Mouse (Mus musculus) neural tube, embryonic 13.5 days (tissue): Measurements from ENCODE around the gene Nlrc3. TPM values are rescaled to one million over a fixed set of nuclear protein-coding genes. Genes with fewer than 3 reads are reported as not detected.
"Not testable (repeated sequence)": the region's sequence is repeated elsewhere in the genome, so short reads cannot be mapped to it uniquely, and the experiment has no call there.

Source experiments
- ATAC-seq: fragments of 200-750 bp; cut with Nextera tagmentation; 2 replicates; pipeline ENCODE4 v1.8.0; 2017; ENCODE audit warnings: low read depth, mild to moderate bottlenecking, moderate TSS enrichment, moderate library complexity
- H3K27ac ChIP-seq: fragments of 300-500 bp; sonication (generic); replicated peaks from 2 replicates; pipeline ENCODE4 v1.5.1; 2015; ENCODE audit warnings: moderate library complexity, mild to moderate bottlenecking, inconsistent platforms
- H3K27me3 ChIP-seq: fragments of 300-500 bp; sonication (generic); 2 replicates; pipeline ENCODE4 v1.6.1; 2015; ENCODE audit warnings: mild to moderate bottlenecking, inconsistent platforms
- H3K36me3 ChIP-seq: fragments of 300-500 bp; sonication (generic); 2 replicates; pipeline ENCODE4 v1.6.1; 2015; ENCODE audit warnings: mild to moderate bottlenecking, inconsistent platforms
- H3K4me1 ChIP-seq: fragments of 300-500 bp; sonication (generic); replicated peaks from 2 replicates; pipeline ENCODE4 v1.6.1; 2015; ENCODE audit warnings: inconsistent platforms
- H3K4me2 ChIP-seq: fragments of 300-500 bp; sonication (generic); 2 replicates; pipeline ENCODE4 v1.6.1; 2015; ENCODE audit warnings: inconsistent platforms, mild to moderate bottlenecking, moderate library complexity
- H3K4me3 ChIP-seq: fragments of 300-500 bp; sonication (generic); 2 replicates; pipeline ENCODE4 v1.5.1; 2015; ENCODE audit warnings: mild to moderate bottlenecking, inconsistent platforms
- H3K9ac ChIP-seq: fragments of 300-500 bp; sonication (generic); 2 replicates; pipeline ENCODE4 v1.6.1; 2015; ENCODE audit warnings: moderate library complexity, mild to moderate bottlenecking, inconsistent platforms
- H3K9me3 ChIP-seq: fragments of 300-500 bp; sonication (generic); 2 replicates; pipeline ENCODE4 v1.6.1; 2016; ENCODE audit warnings: inconsistent platforms
- WGBS: fragments of 180-500 bp; shearing (Covaris S2); methylation state at CpG from one replicate; pipeline ENCODE4 v1.1.7; 2015; 5-methylcytosine and 5-hydroxymethylcytosine counted together
- polyA plus RNA-seq: library from polyadenylated mRNA; unstranded; fragments of >200 nt; fragmentation: Nextera tagmentation; extraction: Ambion mirVana; gene quantifications from 2 replicates; pipeline ENCODE4 v1.2.1, GENCODE M21; 2015

The Nlrc3 gene
- polyA plus RNA-seq = 0.95 and 0.98 TPM in 2 replicates

DNA sequence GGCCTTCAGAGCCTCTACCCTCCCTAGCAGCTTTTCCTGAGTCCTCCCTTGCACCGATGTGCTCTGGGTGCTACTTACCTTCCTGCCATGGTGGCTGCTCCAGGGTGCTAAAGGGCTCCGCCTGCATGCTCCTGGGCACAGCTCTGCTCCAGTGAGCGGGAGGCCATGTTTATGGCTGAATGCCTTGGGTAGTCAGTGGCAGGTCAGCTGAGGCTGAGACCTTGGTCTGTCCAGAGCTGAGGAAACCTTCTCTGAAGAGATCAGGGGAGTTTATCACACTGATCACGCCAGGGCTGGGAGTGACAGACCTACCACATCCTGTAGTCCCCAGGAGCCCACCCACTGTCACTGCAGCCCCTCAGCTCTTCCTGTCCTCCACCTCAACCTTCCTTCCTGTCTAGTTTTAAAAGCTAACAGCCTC lies at the start of gene Nlrc3:
Gene Nlrc3 (minus strand): TSS at position 382 of the 421 bp plus-strand sequence.
- H3K9ac ChIP-seq = no peak within 1 kb of the TSS
- H3K9me3 ChIP-seq = no peaks in the 10 kb centered on the region
- H3K4me2 ChIP-seq = no peak within 1 kb of the TSS
- peak; percentile 64; the same call in 1 of the 2 replicates for ATAC-seq
- H3K4me3 ChIP-seq = no peak within 1 kb of the TSS
- 81% methylated on average over 4 of the region's 4 CpGs for WGBS
- no peak within 1 kb of the TSS; the same call in 1 of the 2 replicates for H3K27ac ChIP-seq
- no peaks in the 10 kb centered on the region for H3K4me1 ChIP-seq
- H3K27me3 ChIP-seq = no peaks in the 10 kb centered on the region
- peaks cover 40% of the 10 kb centered on the region for H3K36me3 ChIP-seq

DNA sequence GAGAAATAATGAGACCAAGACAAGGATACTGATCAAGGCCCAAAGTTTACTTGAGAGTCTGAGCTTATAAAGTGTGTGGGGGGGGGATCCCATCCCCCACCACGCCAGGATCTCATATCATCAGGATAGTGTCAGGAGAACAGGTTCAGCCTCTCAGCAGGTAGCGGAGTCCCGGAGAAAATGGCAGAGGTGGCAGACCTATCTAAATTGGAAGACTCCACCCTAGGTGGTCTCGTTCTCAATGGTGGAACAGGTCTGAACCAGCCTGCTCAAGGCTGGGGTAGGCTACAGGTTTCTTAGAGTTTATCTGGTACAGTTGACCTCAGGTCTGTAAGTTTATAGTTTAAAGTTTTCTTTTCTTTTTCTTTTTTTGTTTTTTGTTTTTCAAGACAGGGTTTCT lies 46.3 kb upstream of the Nlrc3 start:
- no peaks in the 10 kb centered on the region for H3K9me3 ChIP-seq

DNA sequence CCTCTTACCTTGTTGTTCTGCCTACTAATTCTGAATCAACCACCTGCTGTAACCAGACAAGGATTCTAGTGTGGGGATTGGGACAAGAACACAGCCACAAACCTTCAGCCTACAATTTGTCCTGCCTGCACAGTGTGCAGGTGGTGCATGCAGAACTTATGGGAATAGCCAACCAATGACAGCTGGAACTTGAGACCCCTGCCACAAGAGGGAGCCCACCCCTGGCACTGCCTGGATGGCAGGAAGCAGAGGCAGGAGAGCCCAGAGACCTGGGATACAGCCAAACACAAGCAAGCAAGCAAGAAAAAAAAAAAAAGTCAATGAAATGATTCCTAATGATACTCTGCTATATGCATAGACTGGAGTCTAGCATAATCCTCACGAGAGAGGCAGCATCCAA lies 44.8 kb upstream of the Nlrc3 start:
- Histone ChIP-seq H3K36me3 (no peaks in the 10 kb centered on the region), H3K27me3 (no peaks in the 10 kb centered on the region), H3K27ac (no peak overlapping the region), H3K9me3 (no peaks in the 10 kb centered on the region), H3K4me1 (no peaks in the 10 kb centered on the region), H3K9ac (no peak overlapping the region), H3K4me2 (no peak overlapping the region), H3K4me3 (no peak overlapping the region)
- no peak for ATAC-seq
- WGBS = 83% methylated on average over 1 of the region's 1 CpGs

More for the DNA sequence above, 46.3 kb upstream of the Nlrc3 start:
- no peaks in the 10 kb centered on the region for H3K27me3 ChIP-seq
- no peaks in the 10 kb centered on the region for H3K4me1 ChIP-seq
- H3K4me2 ChIP-seq = no peak overlapping the region
- ATAC-seq = no peak
- no peak overlapping the region for H3K4me3 ChIP-seq
- H3K27ac ChIP-seq = no peak overlapping the region
- H3K9ac ChIP-seq = no peak overlapping the region
- 77% methylated on average over 4 of the region's 4 CpGs for WGBS
- no peaks in the 10 kb centered on the region for H3K36me3 ChIP-seq

DNA sequence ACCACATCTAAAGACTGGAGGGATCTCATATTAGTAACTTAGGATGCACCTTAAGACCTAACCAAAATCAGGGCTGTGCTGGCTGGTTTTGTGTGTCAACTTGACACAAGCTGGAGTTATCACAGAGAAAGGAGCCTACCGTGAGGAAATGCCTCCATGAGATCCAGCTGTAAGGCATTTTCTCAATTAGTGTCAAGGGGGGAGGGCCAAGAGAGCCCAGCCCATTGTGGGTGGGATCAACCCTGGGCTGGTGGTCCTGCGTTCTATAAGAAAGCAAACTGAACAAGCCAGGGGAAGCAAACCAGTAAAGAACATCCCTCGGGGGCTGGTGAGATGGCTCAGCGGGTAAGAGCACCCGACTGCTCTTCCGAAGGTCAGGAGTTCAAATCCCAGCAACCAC lies 41.0 kb upstream of the Nlrc3 start:
- WGBS = 83% methylated on average over 6 of the region's 6 CpGs
- H3K9me3 ChIP-seq, H3K4me1 ChIP-seq, H3K9ac ChIP-seq, H3K27me3 ChIP-seq, H3K27ac ChIP-seq, ATAC-seq, H3K4me3 ChIP-seq, H3K4me2 ChIP-seq, H3K36me3 ChIP-seq: not testable (repeated sequence)

DNA sequence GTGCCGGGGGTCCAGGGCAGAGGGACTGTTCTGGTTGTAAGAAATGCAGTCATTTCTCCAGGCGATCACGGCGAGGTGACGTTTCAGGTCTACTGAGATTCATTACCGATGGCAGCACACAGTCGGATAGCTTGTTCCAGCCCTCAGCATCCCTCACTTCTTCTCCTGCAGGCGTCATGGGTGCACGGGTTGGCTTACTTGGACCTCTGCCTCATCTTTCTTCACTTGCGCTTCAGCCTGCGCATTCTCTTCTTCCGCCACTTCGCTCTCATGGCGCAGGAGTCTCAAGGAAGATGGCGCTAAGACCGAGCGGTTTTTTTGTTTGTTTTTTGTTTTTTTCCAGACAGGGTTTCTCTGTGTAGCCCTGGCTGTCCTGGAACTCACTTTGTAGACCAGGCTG lies 40.4 kb upstream of the Nlrc3 start:
- not testable (repeated sequence) for H3K4me1 ChIP-seq, H3K27ac ChIP-seq, H3K27me3 ChIP-seq, H3K9me3 ChIP-seq, ATAC-seq, H3K36me3 ChIP-seq, H3K4me2 ChIP-seq, H3K4me3 ChIP-seq, H3K9ac ChIP-seq
- 83% methylated on average over 17 of the region's 17 CpGs for WGBS

DNA sequence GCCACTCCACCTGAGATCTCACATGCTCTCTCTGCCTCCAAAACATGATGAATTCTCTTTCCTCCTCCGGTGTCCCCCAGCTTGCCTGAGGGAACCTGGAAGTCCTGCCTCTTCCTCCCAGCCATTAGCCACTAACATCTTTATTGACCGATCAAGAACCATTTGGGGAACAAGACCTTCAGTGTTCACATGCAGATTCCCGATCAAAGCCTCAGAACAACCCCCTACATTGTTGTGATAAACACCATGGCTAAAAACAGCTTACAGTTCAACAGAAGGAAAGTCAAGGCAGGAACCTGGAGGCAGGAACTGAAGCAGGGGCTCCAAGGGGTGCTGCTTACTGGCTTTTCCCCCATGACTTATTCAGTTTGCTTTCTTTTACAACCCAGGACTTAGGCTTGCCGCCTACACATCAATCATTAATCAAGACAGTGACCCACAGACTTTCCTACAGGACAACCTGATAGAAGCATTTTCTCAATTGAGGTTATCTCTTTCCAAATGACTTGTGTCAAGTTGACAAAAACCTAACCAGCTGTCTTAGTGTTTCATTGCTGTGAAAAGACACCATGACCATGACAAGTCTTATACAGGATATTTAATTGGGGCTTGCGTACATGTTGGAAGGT lies 37.7 kb upstream of the Nlrc3 start:
- Histone ChIP-seq H3K4me2 (no peak overlapping the region), H3K9ac (no peak overlapping the region), H3K4me1 (no peaks in the 10 kb centered on the region), H3K27ac (no peak overlapping the region), H3K36me3 (no peaks in the 10 kb centered on the region), H3K27me3 (no peaks in the 10 kb centered on the region), H3K9me3 (peaks cover 7% of the 10 kb centered on the region), H3K4me3 (no peak overlapping the region)
- no peak for ATAC-seq
- 77% methylated on average over 5 of the region's 5 CpGs for WGBS

DNA sequence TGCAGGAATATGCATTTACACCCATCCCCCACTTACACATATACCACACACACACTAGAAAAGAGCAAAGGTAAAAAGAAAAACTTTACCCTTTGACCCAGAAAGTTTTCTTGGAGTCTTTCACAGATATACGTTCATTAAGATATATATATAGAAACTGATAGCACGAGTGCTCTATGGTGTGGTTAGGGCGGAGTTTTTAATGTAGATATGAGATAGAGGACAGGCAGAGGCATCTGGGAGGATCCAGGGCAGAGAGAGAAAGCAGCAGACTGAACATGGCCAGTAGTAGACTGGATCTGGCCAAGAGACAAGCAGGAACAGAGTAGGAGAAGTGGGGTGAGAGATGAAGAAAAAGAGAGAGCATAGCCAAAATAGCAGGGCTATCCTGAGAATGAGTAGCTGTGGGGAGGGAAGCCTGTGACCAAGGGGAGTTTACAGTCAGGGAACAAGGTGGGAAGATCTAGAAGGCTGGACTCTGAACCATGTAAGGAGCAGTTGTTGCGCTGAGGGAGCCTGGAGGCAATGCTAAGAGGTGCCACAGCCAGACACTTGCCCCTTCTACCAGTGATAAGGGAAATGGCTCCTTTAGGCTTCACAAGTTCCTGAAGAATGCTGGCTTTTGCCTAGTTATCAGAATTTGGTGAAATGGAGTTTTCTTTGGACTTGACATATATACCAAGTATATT lies 36.6 kb upstream of the Nlrc3 start:
- Histone ChIP-seq H3K36me3 (no peaks in the 10 kb centered on the region), H3K4me2 (no peak overlapping the region), H3K27ac (no peak overlapping the region), H3K9ac (no peak overlapping the region), H3K9me3 (peaks cover 7% of the 10 kb centered on the region), H3K4me1 (no peaks in the 10 kb centered on the region), H3K27me3 (no peaks in the 10 kb centered on the region), H3K4me3 (no peak overlapping the region)
- 78% methylated on average over 4 of the region's 4 CpGs for WGBS
- no peak for ATAC-seq

DNA sequence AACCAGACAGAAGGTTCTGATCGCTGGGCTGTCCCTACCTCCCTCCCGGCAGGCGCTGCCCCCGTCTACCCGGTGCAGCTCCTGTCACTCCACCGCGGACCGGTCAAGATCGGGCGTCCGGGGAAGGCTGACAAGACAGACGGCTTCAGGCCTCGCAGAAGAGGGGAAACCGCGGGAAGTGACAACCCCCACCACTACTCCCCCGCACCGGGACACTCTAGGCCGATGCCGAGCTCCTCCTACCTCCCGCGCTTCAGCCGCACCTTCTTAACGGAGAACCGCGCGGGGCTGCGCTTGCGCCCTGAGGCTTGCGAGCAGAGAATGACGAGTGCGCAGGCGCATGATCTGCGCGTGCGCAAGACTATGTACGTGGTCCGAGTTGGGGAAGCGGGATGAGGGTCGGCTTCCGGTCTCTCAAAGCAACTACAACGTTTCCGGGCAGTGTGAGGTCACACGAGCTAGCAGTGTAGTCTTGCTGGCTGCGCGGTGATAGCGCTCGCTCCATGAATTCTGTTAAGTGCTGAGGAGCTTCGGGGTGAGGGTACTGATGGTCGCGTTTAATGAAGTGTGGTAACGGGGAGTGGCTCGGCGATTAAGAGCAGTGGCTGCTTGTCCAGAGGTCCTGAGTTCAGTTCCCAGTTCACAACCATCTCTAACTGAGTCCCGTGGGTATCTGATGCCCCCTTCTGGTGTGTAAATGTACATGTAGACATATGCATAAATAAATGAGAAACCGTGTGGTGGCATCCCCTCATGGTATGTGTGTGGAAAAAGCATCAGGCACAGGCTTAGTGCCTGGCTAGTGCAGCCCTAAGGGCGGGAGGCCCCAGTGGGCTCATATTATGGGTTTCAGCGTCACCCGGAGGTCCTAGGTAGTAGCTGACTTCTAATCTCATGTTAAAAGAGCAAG lies 27.3 kb upstream of the Nlrc3 start, which contains the start of gene Slx4:
Gene Slx4 (minus strand): TSS at position 282 of the 910 bp plus-strand sequence.
- Histone ChIP-seq H3K36me3 (peaks cover 25% of the 10 kb centered on the region), H3K4me1 (peaks cover 22% of the 10 kb centered on the region), H3K27ac (peak within 1 kb of the TSS; percentile 91), H3K9me3 (no peaks in the 10 kb centered on the region), H3K9ac (peak within 1 kb of the TSS; percentile 95), H3K4me2 (peak within 1 kb of the TSS; percentile 93), H3K4me3 (peak within 1 kb of the TSS; percentile 90), H3K27me3 (no peaks in the 10 kb centered on the region)
- ATAC-seq = peak; percentile 98
- WGBS = 1% methylated on average over 49 of the region's 58 CpGs

DNA sequence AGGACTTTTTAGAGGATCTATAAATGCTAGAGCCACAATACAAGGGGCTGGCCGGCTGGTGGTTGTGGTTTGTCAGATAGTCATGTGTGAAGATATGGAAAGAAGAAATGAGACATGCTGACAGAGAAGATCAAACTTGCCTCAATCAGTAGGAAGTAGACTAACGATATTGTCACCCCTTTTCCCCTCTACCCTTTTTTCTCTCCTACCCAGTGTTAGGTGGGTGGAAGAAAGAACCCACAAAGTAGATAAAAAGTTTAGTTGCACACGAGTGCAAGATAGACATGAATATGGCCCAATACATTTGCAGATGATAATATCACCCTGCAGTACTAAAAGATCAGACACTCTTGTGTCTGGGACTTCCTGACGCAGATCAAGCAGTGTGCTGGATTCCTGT lies 12.0 kb upstream of the Nlrc3 start:
- Histone ChIP-seq H3K9me3 (no peaks in the 10 kb centered on the region), H3K4me3 (no peak overlapping the region), H3K27ac (no peak overlapping the region), H3K4me2 (no peak overlapping the region), H3K36me3 (peaks cover 98% of the 10 kb centered on the region), H3K27me3 (no peaks in the 10 kb centered on the region), H3K4me1 (no peaks in the 10 kb centered on the region), H3K9ac (no peak overlapping the region)
- WGBS = 89% methylated on average over 4 of the region's 4 CpGs
- ATAC-seq = no peak

DNA sequence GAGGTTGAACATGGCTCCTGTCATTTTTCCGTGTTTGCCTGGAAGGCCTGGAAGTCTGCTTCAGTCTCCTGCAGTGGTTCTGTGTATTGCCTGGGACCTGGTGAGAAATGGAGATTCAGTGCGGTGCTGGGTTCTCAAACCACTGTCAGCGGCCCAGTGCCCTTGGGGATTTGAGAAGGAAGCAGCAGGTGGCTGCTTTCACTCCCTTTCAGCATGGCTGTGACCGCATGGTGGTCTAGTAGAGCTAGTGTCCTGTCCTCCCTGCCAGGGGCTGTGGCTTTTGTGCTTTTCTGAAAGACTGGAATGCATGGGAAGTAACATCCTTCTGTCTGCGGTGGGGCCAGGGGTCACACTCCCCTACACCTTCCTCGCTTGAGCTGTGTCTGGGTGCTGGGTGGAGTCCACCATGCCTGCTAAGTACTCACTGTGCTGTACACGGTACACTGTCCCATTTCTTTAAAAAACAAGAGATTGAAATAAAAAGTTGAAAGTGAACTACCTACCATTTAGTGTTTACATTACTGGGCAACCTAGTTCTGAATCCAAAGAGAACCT lies 6.8 kb upstream of the Nlrc3 start:
- 58% methylated on average over 7 of the region's 7 CpGs for WGBS
- ATAC-seq = no peak
- H3K27ac ChIP-seq = no peak overlapping the region
- no peak overlapping the region for H3K4me2 ChIP-seq
- H3K4me3 ChIP-seq = no peak overlapping the region
- H3K27me3 ChIP-seq = no peaks in the 10 kb centered on the region
- peaks cover 100% of the 10 kb centered on the region for H3K36me3 ChIP-seq
- H3K4me1 ChIP-seq = no peaks in the 10 kb centered on the region
- H3K9me3 ChIP-seq = no peaks in the 10 kb centered on the region
- no peak overlapping the region for H3K9ac ChIP-seq

DNA sequence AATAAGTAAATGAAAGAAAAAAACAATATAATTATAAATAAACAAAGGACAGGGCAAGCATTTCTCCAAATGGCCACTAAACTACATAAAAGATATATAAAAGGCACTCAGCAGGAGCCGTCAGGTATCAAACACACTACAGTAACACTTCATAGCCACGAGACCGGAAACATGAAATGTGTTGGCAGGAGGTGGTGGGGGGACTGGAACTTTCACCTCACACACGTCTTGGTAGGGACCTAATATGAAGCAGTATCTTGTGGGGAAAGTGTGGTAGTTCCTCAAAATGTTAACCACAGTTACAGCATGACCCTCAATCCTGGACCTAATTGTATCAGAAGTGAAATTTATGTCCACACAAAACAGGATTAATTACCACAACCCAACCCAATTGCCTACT lies 5.7 kb upstream of the Nlrc3 start:
- no peak overlapping the region for H3K4me3 ChIP-seq
- no peaks in the 10 kb centered on the region for H3K9me3 ChIP-seq
- H3K36me3 ChIP-seq = peaks cover 99% of the 10 kb centered on the region
- no peak overlapping the region for H3K4me2 ChIP-seq
- no peak for ATAC-seq
- no peak overlapping the region for H3K27ac ChIP-seq
- H3K4me1 ChIP-seq = no peaks in the 10 kb centered on the region
- no peaks in the 10 kb centered on the region for H3K27me3 ChIP-seq
- H3K9ac ChIP-seq = no peak overlapping the region
- 95% methylated on average over 4 of the region's 4 CpGs for WGBS

DNA sequence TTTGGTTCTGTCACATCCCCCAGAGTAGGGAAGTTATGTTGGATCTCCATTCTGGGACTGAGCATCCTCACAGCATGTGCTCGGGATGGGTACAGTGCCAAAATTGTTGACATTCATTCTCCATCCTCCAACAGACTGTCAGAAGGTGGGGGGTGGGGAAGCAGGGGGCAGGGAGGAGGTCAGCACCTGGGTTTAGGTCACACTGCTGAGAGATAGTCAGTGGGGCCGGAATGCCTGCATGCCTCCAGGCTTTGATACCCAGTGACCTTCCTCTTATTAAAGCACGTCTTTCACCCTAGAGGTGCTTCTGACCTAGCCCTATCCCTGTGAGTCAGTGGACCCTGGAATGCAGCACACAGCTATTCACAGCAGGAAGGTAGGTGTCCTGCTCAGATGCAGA lies 280 bp upstream of the Nlrc3 start:
- Histone ChIP-seq H3K27ac (no peak overlapping the region), H3K4me3 (no peak overlapping the region), H3K9ac (no peak overlapping the region), H3K27me3 (no peaks in the 10 kb centered on the region), H3K9me3 (no peaks in the 10 kb centered on the region), H3K36me3 (peaks cover 44% of the 10 kb centered on the region), H3K4me2 (no peak overlapping the region), H3K4me1 (no peaks in the 10 kb centered on the region)
- WGBS = 57% methylated on average over 3 of the region's 3 CpGs
- ATAC-seq = no peak
